Mouse (Mus musculus) C2C12 (cell line): Measurements from ENCODE around the gene 3110082J24Rik.

ENCODE experiments used
- CEBPB ChIP-seq: IDR thresholded peaks from one replicate; pipeline ENCODE4 v1.6.1; 2011; ENCODE audit warnings: low read depth, mild to moderate bottlenecking, control low read depth, moderate library complexity
- CTCF ChIP-seq: IDR thresholded peaks from one replicate; pipeline ENCODE4 v1.5.1; 2011; ENCODE audit not compliant: control insufficient read depth, insufficient read depth, insufficient read length
- MAX ChIP-seq: IDR thresholded peaks from one replicate; pipeline ENCODE4 v1.6.1; 2011; ENCODE audit warnings: mild to moderate bottlenecking, control low read depth
- MYOD1 ChIP-seq: IDR thresholded peaks from one replicate; pipeline ENCODE4 v1.6.1; 2011; ENCODE audit warnings: low read depth; ENCODE audit not compliant: control insufficient read depth, insufficient read length

DNA sequence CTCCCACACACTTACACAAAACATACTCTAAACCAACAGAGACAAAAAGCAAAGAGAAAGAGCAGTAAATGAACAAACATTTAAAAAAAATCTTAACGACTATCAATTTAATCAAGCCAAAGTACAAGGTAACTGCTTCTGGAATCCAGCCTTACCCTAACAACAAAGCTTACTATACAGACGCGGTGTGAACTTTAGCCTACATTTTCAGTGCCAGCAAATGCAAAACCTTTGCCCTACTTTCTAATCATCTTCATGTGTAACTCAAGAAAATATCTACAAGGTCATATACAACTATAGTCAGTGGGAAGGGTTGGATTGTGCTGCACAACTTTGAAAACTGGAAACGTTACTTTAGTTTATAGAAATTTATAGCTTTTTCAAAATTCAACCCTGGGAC is 46.1 kb upstream of the 3110082J24Rik start:
- TF ChIP-seq CTCF (no peak), MAX (no peak), CEBPB (no peak), MYOD1 (no peak)
